10 mouse cellular contexts compared by ENCODE assay signal in genomic region chr14:79156526-79157411, GRCm38 (mm10).
A peak's percentile ranks its signal among the peaks of the same experiment; 100 is the strongest.
DNase-seq lines count a peak whose midpoint lies in the region; ATAC-seq and TF ChIP-seq lines count a peak whose summit lies in the region.
"Had no signal": no experiment of that assay in that cellular context is flagged by ENCODE, and none has a peak within 500 bp of the region (broad histone marks: within the 10 kb centered on the region; RNA-seq: fewer than 3 reads in every experiment).

No protein-coding gene starts in this region.

- no peaks in the 10 kb centered on the region for H3K27me3 ChIP-seq in heart, embryonic 15.5 days
- no peaks in the 10 kb centered on the region for H3K27me3 ChIP-seq in lung, postnatal 0 days (replicated peaks; ENCODE audit: insufficient read depth, low read length)
- H3K27me3 ChIP-seq in limb, embryonic 14.5 days (ENCODE audit: control insufficient read depth, insufficient read depth, low read length): no peaks in the 10 kb centered on the region
- H3K27me3 ChIP-seq in liver, embryonic 11.5 days (replicated peaks; ENCODE audit: control insufficient read depth, insufficient read depth, low read length): no peaks in the 10 kb centered on the region

- H3K4me3 ChIP-seq in heart, embryonic 15.5 days: no peak overlapping the region
- H3K4me3 ChIP-seq in lung, postnatal 0 days (ENCODE audit: low read depth, low read length): no peak overlapping the region
- no peak overlapping the region for H3K4me3 ChIP-seq in lung, adult 2 months (replicated peaks; ENCODE audit: extremely low read depth, low read depth, low read length)
- no peak overlapping the region for H3K4me3 ChIP-seq in limb, embryonic 14.5 days (replicated peaks; ENCODE audit: low read length)
- no peak overlapping the region for H3K4me3 ChIP-seq in liver, embryonic 11.5 days (ENCODE audit: low read depth, low read length)
- H3K4me3 ChIP-seq: erythroblast, embryonic 14.5 days had no signal

- peak overlapping the region; percentile 33 for H3K4me2 ChIP-seq in heart, embryonic 15.5 days
- H3K4me2 ChIP-seq in lung, postnatal 0 days (replicated peaks; ENCODE audit: low read depth, low read length): no peak overlapping the region
- no peak overlapping the region; the same call in 1 of the 2 replicates for H3K4me2 ChIP-seq in limb, embryonic 14.5 days (replicated peaks; ENCODE audit: low read depth, low read length, severe bottlenecking)
- H3K4me2 ChIP-seq in liver, embryonic 11.5 days: no peak overlapping the region

- no peak for TF ChIP-seq POLR2A in lung, adult 2 months (IDR thresholded peaks at IDR 0.05; ENCODE audit: borderline replicate concordance, extremely low read depth, low read depth, low read length)
- no peak for TF ChIP-seq POLR2A in limb, embryonic 14.5 days (IDR thresholded peaks at IDR 0.05; ENCODE audit: borderline replicate concordance, extremely low read depth, insufficient read depth, insufficient read length)

- peak overlapping the region; percentile 58 for H3K27ac ChIP-seq in heart, embryonic 15.5 days
- H3K27ac ChIP-seq in lung, postnatal 0 days (ENCODE audit: low read length): peak overlapping the region; percentile 27; the same call in 1 of the 2 replicates
- peak overlapping the region; percentile 72 for H3K27ac ChIP-seq in limb, embryonic 14.5 days (replicated peaks; ENCODE audit: low read depth, low read length)
- no peak overlapping the region for H3K27ac ChIP-seq in liver, embryonic 11.5 days (ENCODE audit: low read depth, low read length)

- no peak for TF ChIP-seq EP300 in lung, postnatal 0 days (IDR thresholded peaks at IDR 0.05)

- ATAC-seq in heart, embryonic 15.5 days (replicated peaks; ENCODE audit: insufficient number of reproducible peaks, insufficient read depth, low FRiP score, low read depth): no peak
- no peak for ATAC-seq in lung, postnatal 0 days
- ATAC-seq in limb, embryonic 14.5 days (ENCODE audit: low FRiP score, low read depth): no peak
- ATAC-seq in liver, embryonic 11.5 days (replicated peaks; ENCODE audit: low FRiP score): no peak

- peaks cover 24% of the 10 kb centered on the region for H3K4me1 ChIP-seq in heart, embryonic 15.5 days (replicated peaks)
- peaks cover 20% of the 10 kb centered on the region; the same call in 1 of the 2 replicates for H3K4me1 ChIP-seq in lung, postnatal 0 days (ENCODE audit: insufficient read depth, low read depth, low read length)
- H3K4me1 ChIP-seq in lung, adult 2 months (ENCODE audit: control insufficient read depth, insufficient read depth, low read length): peaks cover 11% of the 10 kb centered on the region
- H3K4me1 ChIP-seq in limb, embryonic 14.5 days (ENCODE audit: control insufficient read depth, insufficient read depth, low read length): peaks cover 35% of the 10 kb centered on the region
- H3K4me1 ChIP-seq in liver, embryonic 11.5 days (replicated peaks; ENCODE audit: control insufficient read depth, insufficient read depth, low read length): no peaks in the 10 kb centered on the region

- H3K9me3 ChIP-seq in heart, embryonic 15.5 days (replicated peaks): no peaks in the 10 kb centered on the region
- H3K9me3 ChIP-seq in lung, postnatal 0 days (ENCODE audit: low read length): no peaks in the 10 kb centered on the region
- H3K9me3 ChIP-seq in limb, embryonic 14.5 days (ENCODE audit: control insufficient read depth, low read length): no peaks in the 10 kb centered on the region
- no peaks in the 10 kb centered on the region for H3K9me3 ChIP-seq in liver, embryonic 11.5 days (ENCODE audit: control insufficient read depth, low read length)

- 49% methylated on average over 10 of the region's 10 CpGs for WGBS in heart, embryonic 15.5 days
- WGBS in lung, postnatal 0 days: 42% methylated on average over 10 of the region's 10 CpGs
- WGBS in lung, adult 2 months: 68% methylated on average over 10 of the region's 10 CpGs
- WGBS in limb, embryonic 14.5 days: 58% methylated on average over 10 of the region's 10 CpGs
- 64% methylated on average over 10 of the region's 10 CpGs for WGBS in liver, embryonic 11.5 days

- TF ChIP-seq CTCF in lung, postnatal 0 days (IDR thresholded peaks at IDR 0.05): no peak
- TF ChIP-seq CTCF in lung, adult 2 months (IDR thresholded peaks at IDR 0.05; ENCODE audit: insufficient read depth, low read length): no peak

- H3K36me3 ChIP-seq in heart, embryonic 15.5 days: no peaks in the 10 kb centered on the region
- no peaks in the 10 kb centered on the region for H3K36me3 ChIP-seq in lung, postnatal 0 days (ENCODE audit: insufficient read depth, low read length)
- no peaks in the 10 kb centered on the region for H3K36me3 ChIP-seq in limb, embryonic 14.5 days (ENCODE audit: control insufficient read depth, insufficient read depth, low read length)
- H3K36me3 ChIP-seq in liver, embryonic 11.5 days (ENCODE audit: control insufficient read depth, insufficient read depth, low read length): no peaks in the 10 kb centered on the region

- H3K9ac ChIP-seq in heart, embryonic 15.5 days: 0 out of 2 replicates have a peak overlapping the region, but pooled peaks have one; percentile 1
- H3K9ac ChIP-seq in lung, postnatal 0 days (replicated peaks; ENCODE audit: low read depth): no peak overlapping the region
- H3K9ac ChIP-seq in limb, embryonic 14.5 days (ENCODE audit: low read depth, low read length, severe bottlenecking): no peak overlapping the region
- H3K9ac ChIP-seq in liver, embryonic 11.5 days (ENCODE audit: low read depth, low read length): no peak overlapping the region

- no peak for DNase-seq in heart, adult 18-20 months
- DNase-seq in lung, postnatal 0 days (ENCODE audit: low spot score): no peak
- DNase-seq in lung, adult 2 months: no peak
- DNase-seq in cerebellum, postnatal 25 days: peak; percentile 88
- DNase-seq in limb, embryonic 14.5 days (ENCODE audit: low spot score): no peak
- DNase-seq in liver, embryonic 11.5 days (ENCODE audit: low spot score): no peak
- no peak for DNase-seq in right cerebral cortex, postnatal 4 days
- DNase-seq: layer of hippocampus, postnatal 36 days had no signal

Comparison
In these comparisons a context has a peak if more than half of its experiments do, and no peak if none do; other contexts are left out.
1. DNase-seq: peak in cerebellum, postnatal 25 days (2 of 2); none in heart, adult 18-20 months (0 of 2), lung, postnatal 0 days (single experiment), lung, adult 2 months (single experiment), limb, embryonic 14.5 days (single experiment), liver, embryonic 11.5 days (single experiment) and right cerebral cortex, postnatal 4 days (single experiment).